Mouse (Mus musculus) erythroblast, embryonic 14.5 days (primary cell): ENCODE data around the gene Phtf1.

Experiments used
- GATA1 ChIP-seq: IDR thresholded peaks from 2 replicates; pipeline ENCODE4 v1.6.1; 2012; ENCODE audit warnings: low read length, inconsistent platforms, mixed read lengths
- TAL1 ChIP-seq: IDR thresholded peaks from 3 replicates; pipeline ENCODE4 v1.6.1; 2012; ENCODE audit warnings: low read length, inconsistent platforms, mixed read lengths

- no peak for TF ChIP-seq GATA1
- no peak for TF ChIP-seq TAL1
These were observed 40.4 kb upstream of the Phtf1 start for GRCm38 (mm10) chr3:103927511-103927910.
